Mouse (Mus musculus): ENCODE measurements around the gene Dtymk. TPM values are rescaled to one million over a fixed set of nuclear protein-coding genes. Genes with fewer than 3 reads are reported as not detected.

Gene Dtymk
- polyA plus RNA-seq, 1 experiment from 2014 or later, result 187 TPM

DNA sequence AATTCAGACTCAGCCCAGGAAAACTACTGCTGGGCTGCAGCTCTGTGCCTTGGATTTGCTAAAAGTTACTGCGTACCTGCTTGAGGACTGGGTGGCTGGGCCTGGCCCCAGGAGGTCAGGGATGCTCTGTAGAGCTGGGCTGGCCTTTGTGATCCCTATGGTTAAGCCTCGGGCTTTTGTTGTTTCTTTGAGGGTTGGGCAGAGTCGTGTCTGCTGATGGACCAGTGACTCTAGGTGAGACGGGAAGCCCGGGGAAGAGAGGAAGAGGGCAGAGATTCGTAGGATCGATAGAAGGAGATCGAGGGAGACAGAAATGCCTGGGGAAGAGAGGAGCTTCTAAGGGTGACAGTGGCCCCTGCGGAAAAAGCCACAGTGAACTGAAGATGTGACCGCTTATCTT lies 22.9 kb upstream of the Dtymk start, which contains the start of gene D2hgdh:
Gene D2hgdh, plus strand, starts transcription at position 301 of the 400 bp plus-strand sequence.
- no peaks in the 10 kb centered on the region for H3K9me3 ChIP-seq
- peak within 1 kb of the TSS; percentile 89 for H3K27ac ChIP-seq
- no peaks in the 10 kb centered on the region for H3K27me3 ChIP-seq (replicated peaks)
- peak within 1 kb of the TSS; percentile 64 for H3K9ac ChIP-seq
- peaks cover 11% of the 10 kb centered on the region for H3K4me1 ChIP-seq
- WGBS, result 5% methylated on average over 10 of the region's 10 CpGs
- H3K4me3 ChIP-seq, result peak within 1 kb of the TSS; percentile 52
- H3K36me3 ChIP-seq, result peaks cover 8% of the 10 kb centered on the region
- H3K4me2 ChIP-seq (replicated peaks), result peak within 1 kb of the TSS; percentile 80
- ATAC-seq (ENCODE audit: low FRiP score, low read depth), result peak; percentile 18; the same call in 1 of the 2 replicates

GRCm38 (mm10) chr1:93823796-93824495 lies 22.2 kb upstream of the Dtymk start:
- no peak overlapping the region for H3K4me3 ChIP-seq
- H3K4me1 ChIP-seq, result peaks cover 11% of the 10 kb centered on the region
- H3K36me3 ChIP-seq, result peaks cover 15% of the 10 kb centered on the region
- H3K4me2 ChIP-seq (replicated peaks), result no peak overlapping the region; the same call in 1 of the 2 replicates
- no peaks in the 10 kb centered on the region for H3K27me3 ChIP-seq (replicated peaks)
- 0 out of 2 replicates have a peak overlapping the region, but pooled peaks have one; percentile 89 for H3K27ac ChIP-seq
- no peaks in the 10 kb centered on the region for H3K9me3 ChIP-seq
- no peak for ATAC-seq (ENCODE audit: low FRiP score, low read depth)
- WGBS, result 81% methylated on average over 3 of the region's 3 CpGs
- no peak overlapping the region for H3K9ac ChIP-seq

DNA sequence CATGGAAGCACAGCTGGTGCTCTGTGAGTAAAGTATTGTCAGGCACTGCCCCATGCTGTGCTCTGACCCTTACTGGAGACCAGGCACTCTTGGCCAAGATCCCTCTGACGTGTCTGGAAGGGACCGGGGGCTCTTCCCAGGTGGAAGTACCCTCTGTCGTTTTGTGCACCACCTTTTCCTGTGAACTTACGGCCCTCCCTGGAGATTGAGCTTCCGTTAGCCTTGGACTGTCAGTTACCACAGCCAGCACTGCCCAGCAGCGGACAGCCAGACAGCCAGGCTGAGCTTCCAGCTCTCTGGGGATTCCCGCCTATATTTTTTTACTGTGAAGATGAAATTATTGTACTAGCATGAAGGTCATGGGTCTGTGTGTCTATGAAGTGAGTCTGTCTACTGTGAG lies 17.0 kb upstream of the Dtymk start:
- H3K27me3 ChIP-seq (replicated peaks), result no peaks in the 10 kb centered on the region
- ATAC-seq (ENCODE audit: low FRiP score, low read depth), result no peak

DNA sequence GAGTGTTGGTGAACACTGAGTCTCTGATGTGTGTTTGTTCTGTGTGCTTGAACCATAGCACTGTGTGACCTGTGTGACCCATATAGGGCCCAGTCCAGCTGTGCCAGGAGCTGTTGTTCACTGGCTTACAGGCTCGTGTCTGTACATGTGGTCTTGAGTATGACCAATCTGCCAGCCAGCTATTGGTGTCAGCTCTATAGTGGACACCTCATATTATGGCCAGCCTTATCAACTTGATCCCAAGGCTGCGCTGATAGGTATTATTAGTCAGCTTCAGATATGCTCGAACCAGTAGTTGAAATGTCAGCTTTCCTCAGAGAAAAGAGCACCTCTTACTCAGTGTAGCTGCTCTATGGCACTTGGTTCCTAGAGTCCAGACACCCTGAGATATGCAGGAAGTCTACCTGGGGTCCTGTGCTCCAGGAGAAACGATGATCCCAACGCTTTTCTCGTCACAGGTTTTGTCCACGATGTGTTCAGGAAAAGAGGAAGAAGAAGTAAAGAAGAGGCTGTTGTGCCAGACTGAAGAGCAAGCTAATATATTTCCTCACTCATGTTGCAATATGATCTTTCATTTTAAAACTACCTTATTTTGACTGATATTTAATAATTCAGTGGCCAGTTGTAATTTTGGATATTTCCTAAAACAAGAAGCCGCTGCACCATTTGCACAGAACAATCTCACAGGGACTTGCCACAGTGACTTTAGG lies 16.2 kb upstream of the Dtymk start:
- Histone ChIP-seq H3K27me3 (replicated peaks) (no peaks in the 10 kb centered on the region), H3K4me2 (replicated peaks) (no peak overlapping the region), H3K27ac (no peak overlapping the region), H3K4me1 (no peaks in the 10 kb centered on the region), H3K4me3 (no peak overlapping the region), H3K36me3 (peaks cover 73% of the 10 kb centered on the region), H3K9ac (no peak overlapping the region), H3K9me3 (no peaks in the 10 kb centered on the region)
- 94% methylated on average over 8 of the region's 8 CpGs for WGBS
- ATAC-seq (ENCODE audit: low FRiP score, low read depth), result no peak

More for the DNA sequence above, 17.0 kb upstream of the Dtymk start:
- Histone ChIP-seq H3K9ac (no peak overlapping the region), H3K9me3 (no peaks in the 10 kb centered on the region), H3K36me3 (peaks cover 66% of the 10 kb centered on the region), H3K4me1 (no peaks in the 10 kb centered on the region), H3K4me3 (no peak overlapping the region), H3K4me2 (replicated peaks) (no peak overlapping the region), H3K27ac (no peak overlapping the region)
- WGBS, result 82% methylated on average over 7 of the region's 7 CpGs

DNA sequence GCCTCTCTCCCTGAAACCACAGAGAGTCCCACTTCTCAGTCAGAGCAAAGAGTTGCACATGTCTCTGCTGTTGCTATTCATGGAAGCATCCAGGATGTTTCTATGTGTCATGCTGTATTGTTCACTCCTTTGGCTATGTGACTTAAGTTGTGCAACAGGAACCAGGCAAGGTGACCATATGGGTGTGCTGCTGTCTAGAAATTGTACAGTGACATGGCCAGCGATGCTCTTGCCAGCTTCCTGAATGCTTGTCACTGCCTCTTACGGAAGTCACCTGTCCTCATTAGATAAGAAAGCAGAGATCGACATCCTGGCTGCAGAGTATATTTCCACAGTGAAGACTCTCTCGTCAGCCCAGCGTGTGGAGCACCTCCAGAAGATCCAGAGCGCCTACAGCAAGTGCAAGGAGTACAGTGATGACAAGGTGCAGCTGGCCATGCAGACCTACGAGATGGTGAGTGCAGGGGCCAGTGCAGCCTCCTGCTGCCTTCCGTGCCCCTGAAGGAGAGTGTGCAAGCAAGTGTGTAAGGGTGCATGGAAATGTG lies 9.8 kb upstream of the Dtymk start:
- no peaks in the 10 kb centered on the region for H3K27me3 ChIP-seq (replicated peaks)
- H3K4me3 ChIP-seq, result no peak overlapping the region
- H3K9ac ChIP-seq, result no peak overlapping the region
- H3K27ac ChIP-seq, result no peak overlapping the region
- no peak overlapping the region for H3K4me2 ChIP-seq (replicated peaks)
- no peak for ATAC-seq (ENCODE audit: low FRiP score, low read depth)
- WGBS, result 95% methylated on average over 8 of the region's 8 CpGs
- H3K9me3 ChIP-seq, result no peaks in the 10 kb centered on the region
- H3K4me1 ChIP-seq, result no peaks in the 10 kb centered on the region
- H3K36me3 ChIP-seq, result peaks cover 85% of the 10 kb centered on the region

- WGBS, result 98% methylated on average over 3 of the region's 3 CpGs
- H3K4me2 ChIP-seq (replicated peaks), result no peak overlapping the region
- no peaks in the 10 kb centered on the region; the same call in 1 of the 2 replicates for H3K4me1 ChIP-seq
- no peak for ATAC-seq (ENCODE audit: low FRiP score, low read depth)
- no peaks in the 10 kb centered on the region for H3K9me3 ChIP-seq
- no peak overlapping the region for H3K27ac ChIP-seq
- no peaks in the 10 kb centered on the region for H3K27me3 ChIP-seq (replicated peaks)
- no peak overlapping the region for H3K9ac ChIP-seq
- peaks cover 76% of the 10 kb centered on the region for H3K36me3 ChIP-seq
- H3K4me3 ChIP-seq, result no peak overlapping the region
These were observed 8.3 kb upstream of the Dtymk start for GRCm38 (mm10) chr1:93810011-93810410.

DNA sequence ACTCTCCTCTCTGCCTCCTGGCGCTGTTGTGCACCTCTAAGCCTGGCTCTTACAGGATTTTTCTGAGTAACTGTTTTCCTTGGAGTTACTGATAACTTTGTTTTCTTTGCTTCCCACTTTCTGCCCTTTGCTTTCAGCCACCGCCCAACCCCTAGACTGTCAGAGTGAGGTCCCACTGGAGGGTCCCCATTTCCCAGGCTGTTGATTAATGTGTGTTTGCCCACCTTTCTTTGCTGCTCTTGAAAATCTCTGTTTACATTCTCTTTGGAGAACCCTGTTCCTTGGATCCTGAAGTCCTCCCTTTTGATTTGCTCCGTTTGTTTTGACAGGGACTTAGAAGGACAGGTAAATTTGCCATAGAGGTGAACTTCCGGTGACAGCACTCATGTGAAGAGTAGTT lies 7.1 kb upstream of the Dtymk start:
- Histone ChIP-seq H3K27me3 (replicated peaks) (no peaks in the 10 kb centered on the region), H3K4me1 (peaks cover 7% of the 10 kb centered on the region), H3K36me3 (peaks cover 64% of the 10 kb centered on the region), H3K9ac (no peak overlapping the region), H3K27ac (no peak overlapping the region), H3K4me3 (no peak overlapping the region), H3K4me2 (replicated peaks) (no peak overlapping the region), H3K9me3 (no peaks in the 10 kb centered on the region)
- WGBS, result 93% methylated on average over 4 of the region's 4 CpGs
- ATAC-seq (ENCODE audit: low FRiP score, low read depth), result no peak

GRCm38 (mm10) chr1:93805221-93805951 lies 3.7 kb upstream of the Dtymk start:
- Histone ChIP-seq H3K4me2 (replicated peaks) (peak overlapping the region; percentile 83), H3K9me3 (no peaks in the 10 kb centered on the region), H3K4me1 (peaks cover 19% of the 10 kb centered on the region), H3K36me3 (peaks cover 34% of the 10 kb centered on the region), H3K27me3 (replicated peaks) (no peaks in the 10 kb centered on the region), H3K4me3 (no peak overlapping the region), H3K27ac (no peak overlapping the region), H3K9ac (no peak overlapping the region)
- 79% methylated on average over 5 of the region's 5 CpGs for WGBS
- no peak for ATAC-seq (ENCODE audit: low FRiP score, low read depth)

DNA sequence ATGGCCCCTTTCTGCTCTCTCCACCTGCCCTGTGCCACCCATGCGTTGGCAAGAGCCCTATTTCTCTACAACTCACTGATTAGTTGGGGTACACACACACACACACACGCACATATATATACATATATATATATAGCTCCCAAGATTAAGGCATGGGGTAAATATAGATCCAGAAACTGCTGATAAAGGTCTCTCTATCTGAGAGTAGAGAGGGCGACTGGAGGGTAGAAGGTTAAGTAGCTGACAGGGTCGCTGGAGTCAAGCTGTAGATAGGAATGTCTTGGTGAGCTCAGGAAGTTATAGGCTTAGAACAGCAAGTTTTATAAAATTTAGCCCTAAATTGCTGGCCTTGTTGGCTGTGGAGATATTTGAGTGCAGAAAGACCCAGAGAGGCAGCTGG lies 3.1 kb upstream of the Dtymk start:
- Histone ChIP-seq H3K27me3 (replicated peaks) (no peaks in the 10 kb centered on the region), H3K4me1 (peaks cover 19% of the 10 kb centered on the region), H3K4me3 (peak overlapping the region; percentile 83; the same call in 1 of the 2 replicates), H3K27ac (no peak overlapping the region), H3K9me3 (no peaks in the 10 kb centered on the region), H3K9ac (no peak overlapping the region), H3K36me3 (peaks cover 31% of the 10 kb centered on the region), H3K4me2 (replicated peaks) (peak overlapping the region; percentile 83)
- 68% methylated on average over 4 of the region's 4 CpGs for WGBS
- no peak for ATAC-seq (ENCODE audit: low FRiP score, low read depth)

DNA sequence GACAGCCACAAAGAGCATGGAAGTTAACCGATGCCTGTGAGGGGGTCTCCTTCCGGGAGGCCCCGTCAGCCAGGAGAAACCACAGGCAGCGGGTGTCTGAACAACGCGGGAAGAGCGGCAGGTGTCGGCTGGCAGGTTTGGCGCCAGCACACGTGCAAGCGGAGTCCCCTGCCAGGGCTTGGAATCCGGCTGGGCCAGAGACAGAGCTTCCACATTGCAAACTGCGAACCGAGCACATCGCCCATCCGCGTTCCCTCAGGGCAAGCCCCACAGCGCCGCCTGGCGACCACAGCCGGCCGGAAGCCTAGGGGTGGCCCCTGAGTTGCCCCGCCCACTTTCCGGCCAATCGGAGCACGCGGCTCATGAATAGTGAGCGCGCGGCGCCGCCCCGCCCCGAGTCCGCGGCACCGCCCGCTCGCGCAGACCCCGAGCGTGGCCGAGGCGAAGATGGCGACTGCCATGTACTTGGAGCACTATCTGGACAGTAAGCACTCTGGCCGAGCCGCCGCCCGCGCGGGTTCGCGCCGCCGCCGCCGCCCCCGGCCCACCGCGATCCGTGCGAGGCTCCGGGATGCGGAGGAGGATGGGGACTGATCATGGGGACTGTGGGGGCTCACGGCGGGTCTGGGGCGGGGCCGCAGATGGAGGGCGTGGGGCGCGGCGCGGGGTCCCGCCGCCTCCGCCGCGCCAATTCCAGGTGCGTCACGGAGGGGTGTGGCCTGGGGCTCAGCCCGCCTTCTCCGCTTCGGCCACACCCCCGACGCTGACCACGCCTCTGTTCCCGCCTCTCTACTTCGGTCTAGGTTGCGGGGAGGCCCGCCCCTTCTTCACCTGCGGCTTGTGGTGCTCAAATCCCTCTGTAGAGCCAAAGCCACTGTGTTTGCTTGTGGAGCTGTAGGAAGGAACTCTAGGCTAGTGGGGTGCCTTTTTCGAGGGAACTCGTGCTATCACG lies 2.1 kb upstream of the Dtymk start, which contains the start of gene Ing5:
Gene Ing5, plus strand, starts transcription at position 410 of the 952 bp plus-strand sequence.
- Histone ChIP-seq H3K4me1 (peaks cover 19% of the 10 kb centered on the region), H3K4me3 (peak within 1 kb of the TSS; percentile 83), H3K27ac (peak within 1 kb of the TSS; percentile 92), H3K4me2 (replicated peaks) (peak within 1 kb of the TSS; percentile 83), H3K9me3 (no peaks in the 10 kb centered on the region), H3K36me3 (peaks cover 34% of the 10 kb centered on the region), H3K9ac (peak within 1 kb of the TSS; percentile 84), H3K27me3 (replicated peaks) (no peaks in the 10 kb centered on the region)
- under 1% methylated on average over 91 of the region's 94 CpGs for WGBS
- peak; percentile 97 for ATAC-seq (ENCODE audit: low FRiP score, low read depth)

GRCm38 (mm10) chr1:93802771-93803170 lies 1.0 kb upstream of the Dtymk start:
- Histone ChIP-seq H3K36me3 (peaks cover 30% of the 10 kb centered on the region), H3K4me3 (no peak overlapping the region), H3K27me3 (replicated peaks) (no peaks in the 10 kb centered on the region), H3K27ac (no peak overlapping the region), H3K9me3 (no peaks in the 10 kb centered on the region), H3K4me2 (replicated peaks) (peak overlapping the region; percentile 83), H3K4me1 (peaks cover 19% of the 10 kb centered on the region), H3K9ac (no peak overlapping the region)
- no peak for ATAC-seq (ENCODE audit: low FRiP score, low read depth)
- 87% methylated on average over 5 of the region's 5 CpGs for WGBS
